Mouse (Mus musculus) thymus, adult 2 months (tissue): ENCODE measurements around the gene Ndufs8. TPM values are rescaled to one million over a fixed set of nuclear protein-coding genes. Genes with fewer than 3 reads are reported as not detected.

Experiments
- DNase-seq: peaks from one replicate; pipeline ENCODE4 v3.0.0; 2021
- H3K27ac ChIP-seq: fragments of 200-500 bp; 2 replicates; pipeline ENCODE4 v1.5.1; 2012; ENCODE audit warnings: low read length, control low read depth; ENCODE audit not compliant: control insufficient read depth, insufficient read depth
- H3K27me3 ChIP-seq: fragments of 200-500 bp; 2 replicates; pipeline ENCODE4 v1.6.1; 2012; ENCODE audit warnings: mild to moderate bottlenecking, low read length, moderate library complexity, mixed read lengths; ENCODE audit not compliant: control insufficient read depth, insufficient read depth
- H3K36me3 ChIP-seq: fragments of 200-500 bp; 2 replicates; pipeline ENCODE4 v1.6.1; 2012; ENCODE audit warnings: mild to moderate bottlenecking, low read length, moderate library complexity; ENCODE audit not compliant: control insufficient read depth, insufficient read depth
- H3K4me1 ChIP-seq: fragments of 200-500 bp; replicated peaks from 2 replicates; pipeline ENCODE4 v1.6.1; 2012; ENCODE audit warnings: low read length; ENCODE audit not compliant: control insufficient read depth, insufficient read depth
- H3K4me3 ChIP-seq: fragments of 200-500 bp; 2 replicates; pipeline ENCODE4 v1.5.1; 2012; ENCODE audit warnings: mild to moderate bottlenecking, low read length, control low read depth, moderate library complexity; ENCODE audit not compliant: control insufficient read depth, insufficient read depth
- CTCF ChIP-seq: fragments of 200-500 bp; IDR thresholded peaks from 2 replicates; pipeline ENCODE4 v1.5.1; 2012; ENCODE audit warnings: mild to moderate bottlenecking, control low read depth, low read length, moderate library complexity, borderline replicate concordance; ENCODE audit not compliant: control insufficient read depth, poor library complexity, insufficient read depth; ENCODE audit errors: extremely low read depth
- POLR2A ChIP-seq: fragments of 200-500 bp; IDR thresholded peaks from 2 replicates; pipeline ENCODE4 v1.6.1; 2012; ENCODE audit warnings: mild to moderate bottlenecking, low read length, control low read depth, moderate library complexity; ENCODE audit not compliant: control insufficient read depth, poor library complexity, insufficient read depth; ENCODE audit errors: extremely low read depth
- WGBS: fragments of 180-500 bp; shearing (Covaris S2); methylation state at CpG from one replicate; pipeline ENCODE4 v1.1.7; 2018; 5-methylcytosine and 5-hydroxymethylcytosine counted together
- polyA plus RNA-seq: library from polyadenylated mRNA; depleted of rRNA; stranded (reverse); fragments of >200 nt; gene quantifications from 2 replicates; pipeline ENCODE4 v1.2.3, GENCODE M21; 2012

Ndufs8 gene
- polyA plus RNA-seq, 1 experiment, result 340 TPM

- DNase-seq, result no peak
Measured at GRCm38 (mm10) chr19:3955033-3955432, 42.5 kb upstream of the Ndufs8 start.

GRCm38 (mm10) chr19:3952099-3952498 is 39.5 kb upstream of the Ndufs8 start:
- TF ChIP-seq CTCF (no peak), POLR2A (no peak)
- 85% methylated on average over 1 of the region's 1 CpGs for WGBS
- no peaks in the 10 kb centered on the region for H3K27me3 ChIP-seq
- H3K27ac ChIP-seq, result no peak overlapping the region
- H3K36me3 ChIP-seq, result no peaks in the 10 kb centered on the region
- no peak overlapping the region for H3K4me3 ChIP-seq
- no peaks in the 10 kb centered on the region for H3K4me1 ChIP-seq
- no peak for DNase-seq

More at GRCm38 (mm10) chr19:3955033-3955432, 42.5 kb upstream of the Ndufs8 start:
- Histone ChIP-seq H3K4me1 (no peaks in the 10 kb centered on the region), H3K27ac (no peak overlapping the region), H3K27me3 (no peaks in the 10 kb centered on the region), H3K36me3 (no peaks in the 10 kb centered on the region), H3K4me3 (no peak overlapping the region)
- 84% methylated on average over 3 of the region's 3 CpGs for WGBS
- TF ChIP-seq POLR2A, result no peak
- TF ChIP-seq CTCF, result no peak

GRCm38 (mm10) chr19:3951461-3951860 is 38.9 kb upstream of the Ndufs8 start:
- TF ChIP-seq CTCF (no peak), POLR2A (no peak)
- no peaks in the 10 kb centered on the region for H3K27me3 ChIP-seq
- no peaks in the 10 kb centered on the region; the same call in 1 of the 2 replicates for H3K4me1 ChIP-seq
- H3K4me3 ChIP-seq, result no peak overlapping the region
- H3K36me3 ChIP-seq, result no peaks in the 10 kb centered on the region
- no peak for DNase-seq
- H3K27ac ChIP-seq, result no peak overlapping the region

GRCm38 (mm10) chr19:3950331-3950730 is 37.8 kb upstream of the Ndufs8 start:
- no peaks in the 10 kb centered on the region for H3K36me3 ChIP-seq
- TF ChIP-seq POLR2A, result no peak
- no peak for TF ChIP-seq CTCF
- WGBS, result 98% methylated on average over 3 of the region's 3 CpGs
- H3K4me1 ChIP-seq, result peaks cover 4% of the 10 kb centered on the region
- H3K27ac ChIP-seq, result no peak overlapping the region
- H3K4me3 ChIP-seq, result no peak overlapping the region
- no peaks in the 10 kb centered on the region for H3K27me3 ChIP-seq
- DNase-seq, result no peak

- TF ChIP-seq CTCF (no peak), POLR2A (no peak)
- Histone ChIP-seq H3K4me3 (no peak overlapping the region), H3K27ac (no peak overlapping the region), H3K4me1 (peaks cover 8% of the 10 kb centered on the region), H3K27me3 (no peaks in the 10 kb centered on the region), H3K36me3 (no peaks in the 10 kb centered on the region)
- 97% methylated on average over 14 of the region's 14 CpGs for WGBS
- no peak for DNase-seq
Measured at GRCm38 (mm10) chr19:3948546-3948945, 36.0 kb upstream of the Ndufs8 start.

GRCm38 (mm10) chr19:3947813-3948212 is 35.2 kb upstream of the Ndufs8 start:
- 93% methylated on average over 3 of the region's 3 CpGs for WGBS
- no peak for TF ChIP-seq POLR2A
- no peak for TF ChIP-seq CTCF
- Histone ChIP-seq H3K4me3 (no peak overlapping the region), H3K36me3 (no peaks in the 10 kb centered on the region), H3K4me1 (peaks cover 15% of the 10 kb centered on the region), H3K27ac (no peak overlapping the region), H3K27me3 (no peaks in the 10 kb centered on the region)
- DNase-seq, result no peak

- Histone ChIP-seq H3K4me3 (no peak overlapping the region), H3K27me3 (no peaks in the 10 kb centered on the region), H3K36me3 (no peaks in the 10 kb centered on the region), H3K27ac (no peak overlapping the region), H3K4me1 (peaks cover 15% of the 10 kb centered on the region)
- WGBS, result 59% methylated on average over 2 of the region's 2 CpGs
- peak; percentile 76 for DNase-seq
- TF ChIP-seq CTCF (peak; percentile 67; the same call in 1 of the 2 replicates), POLR2A (no peak)
Measured at GRCm38 (mm10) chr19:3946715-3947114, 34.1 kb upstream of the Ndufs8 start.
